Mouse (Mus musculus): ENCODE results near the gene Ccr1l1.
"Not testable (repeated sequence)": the region's sequence is repeated elsewhere in the genome, so short reads cannot be mapped to it uniquely, and the experiment has no call there.

The Ccr1l1 gene

GRCm38 (mm10) chr9:123978308-123978707 is at the start of gene Ccr1l1:
Ccr1l1 (minus strand) TSS chr9:123978408.
- DNase-seq, result no peak

GRCm38 (mm10) chr9:124021672-124022071 is 43.5 kb upstream of the Ccr1l1 start, which contains the start of gene Ccr3:
Ccr3 (plus strand) TSS chr9:124021972.
- no peak for DNase-seq

- no peak for DNase-seq
These were observed 41.7 kb upstream of the Ccr1l1 start for GRCm38 (mm10) chr9:124019887-124020286.

GRCm38 (mm10) chr9:124016048-124016447 is 37.8 kb upstream of the Ccr1l1 start:
- no peak for DNase-seq

- no peak for DNase-seq
These were observed 36.9 kb upstream of the Ccr1l1 start for GRCm38 (mm10) chr9:124014985-124015652.

GRCm38 (mm10) chr9:124013270-124013669 is 35.1 kb upstream of the Ccr1l1 start:
- no peak for DNase-seq

- DNase-seq, result no peak
These were observed 34.5 kb upstream of the Ccr1l1 start for GRCm38 (mm10) chr9:124012691-124013090.

- DNase-seq, result no peak
These were observed 21.6 kb upstream of the Ccr1l1 start for GRCm38 (mm10) chr9:123999784-124000183.

- DNase-seq, result no peak
These were observed 19.5 kb upstream of the Ccr1l1 start for GRCm38 (mm10) chr9:123997719-123998118.

- no peak for DNase-seq
These were observed 13.2 kb upstream of the Ccr1l1 start for GRCm38 (mm10) chr9:123991312-123991906.

GRCm38 (mm10) chr9:123989671-123990070 is 11.5 kb upstream of the Ccr1l1 start:
- DNase-seq, result no peak

GRCm38 (mm10) chr9:123986217-123986616 is 8.0 kb upstream of the Ccr1l1 start:
- no peak for DNase-seq

GRCm38 (mm10) chr9:123984943-123985342 is 6.7 kb upstream of the Ccr1l1 start:
- DNase-seq, result no peak

- no peak for DNase-seq
These were observed 4.5 kb upstream of the Ccr1l1 start for GRCm38 (mm10) chr9:123982720-123983119.

- no peak for DNase-seq
These were observed 3.7 kb upstream of the Ccr1l1 start for GRCm38 (mm10) chr9:123981909-123982308.

- not testable (repeated sequence) for DNase-seq
These were observed 2.8 kb upstream of the Ccr1l1 start for GRCm38 (mm10) chr9:123980858-123981475.

- no peak for DNase-seq
These were observed 1.1 kb downstream of the Ccr1l1 start for GRCm38 (mm10) chr9:123976876-123977663.

- DNase-seq, result no peak
These were observed 2.6 kb downstream of the Ccr1l1 start for GRCm38 (mm10) chr9:123975630-123976029.

GRCm38 (mm10) chr9:123968290-123968912 is 9.8 kb downstream of the Ccr1l1 start, which contains the start of gene Ccr1:
Ccr1 (minus strand) TSS chr9:123968692.
- no peak for DNase-seq

- DNase-seq, result not testable (repeated sequence)
These were observed 11.2 kb downstream of the Ccr1l1 start for GRCm38 (mm10) chr9:123966858-123967495.

- no peak for DNase-seq
These were observed 13.4 kb downstream of the Ccr1l1 start for GRCm38 (mm10) chr9:123964776-123965175.

GRCm38 (mm10) chr9:123960161-123960560 is 18.0 kb downstream of the Ccr1l1 start:
- DNase-seq, result no peak
